Mouse (Mus musculus) v-Abl transformed pro-B cells (cell line): Measurements from ENCODE around the gene Pfn3.
"Not testable (repeated sequence)": the region's sequence is repeated elsewhere in the genome, so short reads cannot be mapped to it uniquely, and the experiment has no call there.

Experiments used
- in situ Hi-C, 2 experiments: fragments of 400-800 bp; cut with MboI; formaldehyde crosslinking; loops; one replicate each; pipeline ENCODE4 v1.15.1; 2025; ENCODE audit not compliant: unreplicated experiment in 2 of 2

Gene Pfn3

DNA sequence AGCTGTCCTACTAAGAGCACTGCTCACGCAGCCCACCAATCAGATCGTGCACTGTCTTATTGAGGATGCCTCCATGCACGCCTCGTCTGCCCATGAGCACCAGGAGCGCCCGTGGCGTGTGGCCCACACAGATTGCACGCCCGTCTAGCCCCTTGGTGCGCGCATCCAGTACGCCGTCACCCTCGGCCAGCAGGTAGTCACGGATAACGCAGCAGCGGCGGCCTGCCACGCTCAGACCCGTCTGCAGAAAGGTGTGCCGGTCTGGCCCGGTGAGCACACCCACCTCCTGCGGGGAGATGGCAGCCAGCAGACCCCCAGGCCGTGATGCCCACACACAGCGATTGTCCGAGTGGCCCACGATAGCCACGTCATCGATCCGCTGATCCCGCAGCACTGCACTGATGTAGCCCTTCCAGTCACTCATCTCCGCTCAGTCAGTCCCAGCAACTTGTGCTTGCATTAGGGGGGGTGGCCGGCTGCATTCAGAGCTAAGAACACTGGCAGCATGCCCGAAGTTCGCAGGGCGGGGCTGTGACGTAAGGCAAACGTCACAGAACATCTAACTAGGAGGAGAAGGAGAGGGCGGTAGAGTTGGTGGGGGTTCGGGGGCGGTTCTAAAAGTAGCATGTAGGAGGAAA, at the start of gene Pfn3:
Gene Pfn3, minus strand, starts transcription at position 490 of the 638 bp plus-strand sequence.
- in situ Hi-C loops, result loop anchor here in 1 of 2 experiments (25.0 kb wide), 1 partner anchor 222 kb away; the partner anchor contains the start of gene Ddx46

DNA sequence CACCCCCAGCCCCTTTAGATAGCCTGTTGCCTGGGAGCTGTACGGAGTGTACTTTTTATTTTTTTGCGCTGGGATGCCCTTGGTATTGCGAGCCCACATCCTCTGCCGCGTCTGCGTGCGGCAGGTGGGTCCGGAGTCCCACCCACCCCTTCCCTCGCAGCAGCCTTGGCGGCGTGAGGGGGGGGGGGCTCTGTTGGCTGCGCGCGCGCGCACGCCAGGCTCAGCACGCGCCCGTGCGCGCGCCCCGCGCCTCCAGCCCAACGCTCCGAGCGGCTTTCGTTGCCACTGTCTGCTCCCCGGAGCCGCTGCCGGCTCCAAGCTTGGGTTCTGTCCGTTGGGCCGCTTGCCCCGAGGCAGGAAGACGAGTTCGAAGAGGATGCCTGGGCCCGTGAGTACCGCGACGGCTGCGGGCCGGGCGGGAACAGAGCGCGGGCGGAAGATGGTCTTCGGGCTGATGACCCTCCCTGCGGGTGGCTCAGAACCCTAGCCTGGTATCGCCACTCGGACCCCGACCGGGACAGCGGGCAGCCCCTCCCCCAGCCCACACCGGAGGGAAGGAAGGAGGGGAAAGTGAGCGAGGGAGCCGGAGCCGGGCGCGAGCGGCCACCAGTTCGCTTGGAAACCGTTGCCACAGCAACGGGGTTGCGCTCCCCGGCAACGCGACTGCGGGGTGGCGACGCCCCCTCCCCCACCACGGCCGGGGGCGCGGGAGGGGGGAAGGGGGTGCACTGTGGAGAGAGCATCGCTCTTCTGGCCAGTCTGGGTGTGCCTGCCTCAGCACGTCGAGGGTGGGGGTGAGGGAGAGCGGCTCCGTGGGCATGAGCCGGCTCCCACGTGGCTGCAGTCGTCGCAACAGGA, 49.2 kb upstream of the Pfn3 start, which contains the start of gene Prr7:
Gene Prr7, plus strand, starts transcription at position 241 of the 858 bp plus-strand sequence.
- in situ Hi-C loops, result no loop called here

DNA sequence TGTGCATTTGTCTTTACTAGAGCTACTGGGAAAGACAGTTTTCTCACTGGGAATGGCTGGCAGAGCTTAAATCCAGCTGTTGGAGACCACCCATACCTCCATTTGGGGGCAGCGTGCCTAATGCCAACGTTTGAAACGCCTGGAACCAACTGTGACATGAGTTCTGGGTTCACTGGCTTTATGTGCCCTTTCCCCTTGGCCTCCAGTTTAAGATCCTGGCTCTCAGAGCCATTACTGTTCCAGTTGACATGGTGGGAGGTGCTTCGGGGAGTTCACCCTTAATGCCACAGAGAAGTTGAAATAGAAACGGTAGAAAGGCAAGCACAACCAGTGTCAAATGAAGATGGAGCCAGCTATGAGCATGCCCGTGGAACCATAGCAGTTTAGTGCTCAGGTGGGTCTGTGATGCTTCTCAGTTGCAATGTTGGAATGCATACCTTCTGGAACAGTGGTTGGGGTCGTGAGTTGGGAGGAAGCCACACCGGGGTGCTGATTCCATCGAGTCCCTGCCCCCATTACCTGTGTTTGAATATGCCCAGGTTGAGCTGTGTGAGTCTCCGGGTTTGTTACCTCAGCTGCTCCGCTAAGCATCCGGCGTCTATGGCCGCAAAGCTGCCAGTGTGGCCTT, 48.5 kb upstream of the Pfn3 start:
- in situ Hi-C loops, result no loop called here

GRCm38 (mm10) chr13:55462965-55463364, 47.9 kb upstream of the Pfn3 start:
- in situ Hi-C loops, result no loop called here

DNA sequence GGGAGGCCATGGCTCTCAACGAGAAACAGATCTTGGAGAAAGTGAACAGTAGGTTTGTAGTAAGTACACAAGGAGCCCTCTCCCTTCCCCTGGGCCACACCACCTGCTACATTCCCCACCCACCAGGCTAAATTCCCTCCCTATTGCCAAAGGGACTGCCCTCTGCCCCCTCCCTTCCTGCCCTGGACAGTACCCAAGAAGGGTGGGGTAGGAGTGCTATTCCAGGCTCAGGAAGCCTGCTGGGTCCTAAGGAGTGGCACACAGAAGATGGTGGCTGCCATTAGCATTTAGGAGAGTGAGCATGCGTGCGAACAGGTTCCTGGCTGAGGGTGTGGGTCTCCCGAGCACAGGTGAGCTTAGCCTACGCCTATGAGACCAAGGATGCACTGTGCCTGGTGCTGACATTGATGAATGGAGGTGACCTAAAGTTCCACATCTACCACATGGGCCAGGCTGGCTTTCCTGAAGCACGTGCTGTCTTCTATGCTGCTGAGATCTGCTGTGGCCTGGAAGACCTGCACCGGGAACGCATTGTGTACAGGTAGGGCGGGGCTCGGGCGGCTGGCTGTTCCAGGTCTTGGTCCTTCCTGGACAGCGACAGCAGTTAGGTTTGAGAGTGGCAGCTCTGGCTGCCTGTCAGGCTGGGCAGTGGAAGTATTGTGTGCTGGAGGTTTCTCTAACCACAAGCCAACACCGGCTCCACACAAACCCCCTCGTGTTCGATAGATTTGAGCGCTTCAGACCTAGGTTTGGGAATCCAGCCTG, 36.9 kb upstream of the Pfn3 start:
- in situ Hi-C loops, result no loop called here

- in situ Hi-C loops, result no loop called here
These were observed 36.3 kb upstream of the Pfn3 start for GRCm38 (mm10) chr13:55451296-55451695.

- in situ Hi-C loops, result no loop called here
These were observed 35.5 kb upstream of the Pfn3 start for GRCm38 (mm10) chr13:55450511-55450980.

- in situ Hi-C loops, result no loop called here
These were observed 34.8 kb upstream of the Pfn3 start for GRCm38 (mm10) chr13:55449679-55450441.

- in situ Hi-C loops, result no loop called here
These were observed 34.2 kb upstream of the Pfn3 start for GRCm38 (mm10) chr13:55449205-55449604.

DNA sequence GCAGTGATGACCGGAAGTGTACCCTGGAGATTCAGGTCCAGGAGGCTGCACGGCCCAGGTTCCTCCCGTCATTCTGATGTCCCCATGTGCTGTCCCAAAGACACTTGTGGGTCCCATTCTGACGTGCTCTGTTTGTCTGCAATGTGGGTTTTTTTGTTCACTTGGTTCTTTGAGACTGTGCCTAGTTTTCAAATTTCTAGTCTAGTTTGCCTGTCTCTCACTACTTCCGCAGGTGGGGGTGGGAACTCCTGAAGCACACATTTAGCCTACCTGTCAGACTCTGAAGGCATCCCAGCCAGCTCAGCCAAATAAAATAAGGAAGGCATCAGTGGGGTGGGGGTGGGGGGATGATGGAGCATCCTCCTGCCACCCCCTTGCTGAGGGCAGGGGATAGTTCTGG, 33.1 kb upstream of the Pfn3 start:
- in situ Hi-C loops, result no loop called here

- in situ Hi-C loops, result no loop called here
These were observed 32.5 kb upstream of the Pfn3 start for GRCm38 (mm10) chr13:55447543-55447943.

DNA sequence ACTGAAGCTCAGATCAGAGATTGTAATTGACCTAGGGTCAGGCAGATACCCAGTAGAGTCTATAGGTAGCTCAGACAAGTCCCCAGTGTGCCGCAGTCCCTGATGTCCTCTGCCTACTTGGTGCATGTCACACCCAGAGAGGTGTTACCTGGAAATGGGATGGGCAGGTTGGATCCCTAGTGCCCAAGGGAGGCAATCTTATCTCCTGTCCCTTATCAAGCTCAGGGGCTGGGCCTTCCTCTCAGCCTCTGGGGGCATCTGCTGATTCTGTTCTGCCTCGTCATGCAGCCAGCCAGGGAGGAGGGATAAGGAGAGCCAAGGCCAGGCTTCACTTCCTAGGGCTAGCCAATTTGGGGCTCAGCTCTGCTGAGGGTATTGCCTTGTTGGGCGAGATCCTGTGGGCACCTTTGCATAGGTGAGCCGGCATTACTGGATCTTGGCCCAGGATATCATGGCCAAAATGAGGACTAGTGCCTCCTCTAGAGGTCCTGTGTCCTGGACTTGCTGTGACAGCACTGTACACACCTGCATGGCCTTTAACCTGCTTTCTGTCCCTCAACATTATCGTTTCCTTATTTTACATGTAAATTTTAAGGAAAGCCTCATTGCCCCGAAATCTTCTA, 31.6 kb upstream of the Pfn3 start:
- in situ Hi-C loops, result no loop called here

GRCm38 (mm10) chr13:55445361-55446091, 30.5 kb upstream of the Pfn3 start:
- in situ Hi-C loops, result no loop called here

DNA sequence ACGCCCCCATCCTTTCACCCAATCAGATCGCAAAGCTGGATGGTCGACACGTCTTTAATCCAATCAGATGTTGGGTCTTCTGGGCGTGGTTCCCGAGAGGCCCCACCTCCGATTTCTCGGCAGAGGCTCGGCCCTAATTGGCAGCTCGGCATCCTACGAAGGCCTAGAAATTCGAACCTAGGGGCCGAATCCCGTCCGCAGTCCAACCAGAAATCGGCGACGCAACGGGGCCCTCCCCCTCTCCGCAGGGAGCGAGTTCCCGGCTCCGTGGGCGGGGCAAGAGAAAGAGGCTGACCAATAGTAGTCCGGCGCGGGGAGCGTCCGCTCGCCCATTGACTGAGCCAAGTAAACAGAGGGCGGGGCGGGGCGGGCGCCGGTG, 29.9 kb upstream of the Pfn3 start, which contains the start of gene Grk6:
Gene Grk6, plus strand, starts transcription at position 136 of the 379 bp plus-strand sequence.
- in situ Hi-C loops, result no loop called here

DNA sequence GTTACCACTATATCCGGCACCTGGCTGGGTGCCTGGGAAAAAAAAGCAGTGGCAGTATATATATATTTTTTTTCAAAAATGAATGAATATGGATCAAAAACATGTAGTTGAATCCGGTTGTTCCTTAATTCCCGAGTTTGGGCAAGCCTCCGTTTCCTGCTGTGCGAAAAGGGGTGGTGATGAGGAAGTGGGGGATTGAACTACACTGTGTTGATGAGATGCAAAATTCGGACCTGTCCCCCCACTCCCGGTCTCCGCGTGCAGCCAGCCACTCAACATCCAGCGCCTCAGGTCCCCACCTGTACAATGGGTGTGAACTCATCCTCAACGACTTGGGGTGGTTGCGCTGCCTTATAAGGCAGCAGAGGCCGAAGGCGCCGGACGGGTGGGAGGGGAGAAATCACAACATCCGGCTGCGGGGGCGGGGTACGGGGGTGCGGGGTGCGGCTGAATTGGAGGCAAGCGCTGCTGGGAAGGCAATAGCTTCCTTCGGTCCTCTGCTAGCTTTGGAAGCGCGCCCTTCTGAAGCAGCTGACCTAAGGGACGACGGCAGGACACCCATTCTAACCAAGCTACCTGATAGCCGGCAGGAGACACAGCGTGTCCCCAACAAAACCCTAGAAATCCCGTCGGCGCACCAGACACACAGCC, 29.4 kb upstream of the Pfn3 start:
- in situ Hi-C loops, result no loop called here

DNA sequence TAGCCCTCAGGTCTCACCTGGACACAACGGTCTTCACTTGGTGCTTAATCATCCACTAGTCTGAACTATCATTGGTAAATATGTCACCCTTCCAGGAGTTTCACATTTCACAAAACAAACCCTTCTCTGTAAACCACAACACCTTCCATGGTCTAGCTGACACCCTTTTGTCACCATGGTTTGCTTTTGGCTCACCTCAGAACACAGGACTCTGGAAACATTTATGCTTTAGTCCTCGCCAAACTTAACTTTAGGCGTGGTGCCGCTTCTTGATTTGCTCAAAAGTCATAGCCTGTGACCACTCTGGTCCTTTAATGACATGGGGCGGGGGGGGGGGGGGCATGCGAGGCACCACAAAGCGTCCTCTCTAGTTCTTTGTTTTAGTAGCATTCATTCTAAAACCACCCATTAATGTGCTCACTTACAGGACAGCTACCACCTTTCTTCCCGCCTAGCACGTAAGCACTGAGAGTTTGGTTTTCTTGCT, 28.8 kb upstream of the Pfn3 start:
- in situ Hi-C loops, result no loop called here

- in situ Hi-C loops, result not testable (repeated sequence)
These were observed 22.1 kb upstream of the Pfn3 start for GRCm38 (mm10) chr13:55437111-55437629.
